Mouse (Mus musculus) heart, postnatal 0 days (tissue): ENCODE measurements at regions not wholly inside any gene's neighbourhood (a gene's known extent, or its start where the extent isn't known, plus 50 kb on each side); places are given as distances from the start of the nearest gene placed in this dataset.

ENCODE experiments used
- CTCF ChIP-seq: IDR thresholded peaks from 2 replicates; pipeline ENCODE4 v1.5.1; 2016; ENCODE audit warnings: antibody characterized with exemption, control low read depth, low read depth
- EP300 ChIP-seq: IDR thresholded peaks from 2 replicates; pipeline ENCODE4 v1.6.1; 2016; ENCODE audit warnings: antibody characterized with exemption, low read depth

DNA sequence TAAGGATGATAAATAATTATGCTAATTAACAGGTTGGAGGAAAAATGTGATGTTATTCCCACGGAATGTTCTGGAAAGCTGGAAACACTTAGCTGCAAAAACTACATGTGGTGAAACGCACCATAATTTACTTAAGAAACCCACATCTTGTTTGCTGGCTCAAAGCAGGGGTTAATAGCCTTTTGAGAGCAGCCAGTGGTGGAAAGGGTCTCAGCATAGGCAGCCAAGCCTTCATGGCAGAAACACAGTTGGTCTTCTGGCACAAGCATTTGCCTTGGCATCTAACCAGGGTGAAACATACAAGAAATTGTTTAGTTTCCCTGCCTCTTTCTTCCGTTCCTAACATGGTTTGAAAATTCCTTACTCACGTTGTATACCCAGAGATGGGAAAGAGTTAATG lies 192.1 kb upstream of the Gas1 start:
- TF ChIP-seq CTCF, result no peak
- TF ChIP-seq EP300, result no peak
